Mouse (Mus musculus) thymus, adult 2 months (tissue): ENCODE measurements around the gene B3gntl1.

Experiments
- CTCF ChIP-seq: fragments of 200-500 bp; IDR thresholded peaks from 2 replicates; pipeline ENCODE4 v1.5.1; 2012; ENCODE audit warnings: mild to moderate bottlenecking, control low read depth, low read length, moderate library complexity, borderline replicate concordance; ENCODE audit not compliant: control insufficient read depth, poor library complexity, insufficient read depth; ENCODE audit errors: extremely low read depth
- POLR2A ChIP-seq: fragments of 200-500 bp; IDR thresholded peaks from 2 replicates; pipeline ENCODE4 v1.6.1; 2012; ENCODE audit warnings: mild to moderate bottlenecking, low read length, control low read depth, moderate library complexity; ENCODE audit not compliant: control insufficient read depth, poor library complexity, insufficient read depth; ENCODE audit errors: extremely low read depth

- no peak for TF ChIP-seq CTCF
- TF ChIP-seq POLR2A: no peak
These were observed 5.4 kb downstream of the B3gntl1 start for GRCm38 (mm10) chr11:121667541-121667940.
